Mouse (Mus musculus): ENCODE results near the gene Zfp334. TPM values are rescaled to one million over a fixed set of nuclear protein-coding genes. Genes with fewer than 3 reads are reported as not detected.

Zfp334 gene
- polyA plus RNA-seq, 1 experiment from 2014 or later = 10.9 TPM

DNA sequence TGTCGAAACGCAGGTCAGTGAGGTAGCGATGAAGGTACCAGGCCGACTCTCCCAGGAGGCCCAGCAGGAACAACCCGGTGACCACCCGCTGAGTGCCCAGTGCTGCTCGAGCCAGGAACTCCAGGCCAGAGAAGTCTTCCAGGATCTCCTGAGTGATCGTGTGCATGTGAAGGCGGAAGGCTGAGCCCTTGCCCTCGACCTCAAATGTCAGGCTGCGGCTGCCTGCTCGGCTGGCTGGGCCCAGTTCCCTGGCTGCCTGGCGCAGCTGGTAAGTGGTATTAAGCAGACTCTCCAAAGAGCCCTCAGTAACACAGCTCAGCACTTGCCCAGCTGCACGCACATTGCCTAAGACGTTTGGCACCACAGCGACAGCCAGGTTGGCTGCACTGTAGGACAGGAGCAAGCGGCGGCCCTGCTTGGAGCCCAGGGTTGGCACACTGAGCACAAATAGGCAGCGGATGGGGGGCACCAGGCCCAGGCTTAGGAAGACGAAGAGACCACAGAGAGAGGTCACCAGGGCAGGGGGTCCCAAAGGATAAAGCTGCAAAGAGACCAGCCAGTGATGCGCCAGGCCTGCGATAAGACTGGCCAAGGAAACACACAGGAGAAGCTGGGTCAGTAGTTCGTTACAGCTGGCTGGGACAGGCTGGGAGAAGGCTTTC, 9.6 kb upstream of the Zfp334 start:
- Histone ChIP-seq H3K36me3 (ENCODE audit: insufficient read depth) (no peaks in the 10 kb centered on the region), H3K9ac (no peak overlapping the region), H3K4me3 (ENCODE audit: low read depth, low read length) (no peak overlapping the region), H3K4me1 (ENCODE audit: insufficient read depth) (peaks cover 3% of the 10 kb centered on the region; the same call in 1 of the 2 replicates), H3K27ac (ENCODE audit: low read depth) (no peak overlapping the region), H3K9me3 (ENCODE audit: low read depth, low read length) (no peaks in the 10 kb centered on the region), H3K27me3 (ENCODE audit: insufficient read depth, low read length) (no peaks in the 10 kb centered on the region), H3K4me2 (no peak overlapping the region)
- TF ChIP-seq CTCF (IDR thresholded peaks at IDR 0.05; ENCODE audit: low read depth) = no peak
- ATAC-seq (ENCODE audit: insufficient read depth) (0 out of 2 replicates have a peak, but pooled peaks have one; percentile 21), DNase-seq (no peak)
- WGBS = 55% methylated on average over 23 of the region's 23 CpGs

DNA sequence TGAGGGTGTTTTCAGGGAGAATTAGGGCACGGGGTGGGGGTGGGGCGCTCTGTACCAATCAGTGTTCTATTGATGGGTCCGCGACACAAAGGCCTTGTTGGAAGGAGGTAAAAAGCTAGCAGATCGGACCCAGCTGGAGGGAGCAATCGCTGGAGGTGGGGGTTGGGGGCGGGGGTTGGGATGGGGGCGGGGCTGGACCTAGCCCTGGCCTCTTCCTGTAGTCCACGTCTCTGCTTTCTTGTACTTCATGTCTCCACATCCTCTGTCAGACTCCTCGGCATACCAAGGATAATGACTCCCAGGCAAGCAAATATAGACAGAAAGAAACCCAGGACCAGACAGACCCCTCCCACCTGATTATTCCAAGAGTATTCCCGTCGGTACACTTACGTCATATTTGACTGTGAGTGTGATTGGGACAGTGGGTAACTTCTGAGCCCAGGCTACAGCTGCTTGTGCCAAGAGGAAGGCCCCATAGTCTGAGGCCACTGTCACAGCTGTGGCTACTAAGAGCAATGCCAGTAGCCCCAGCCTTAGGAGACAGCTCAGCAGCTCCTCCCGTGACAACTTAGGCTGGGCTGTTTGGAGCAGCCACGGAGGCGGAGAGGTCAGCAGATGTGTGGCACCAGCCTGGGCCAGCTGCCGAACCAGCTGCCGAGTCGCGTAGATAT, 8.9 kb upstream of the Zfp334 start:
- DNase-seq = peak; percentile 34

DNA sequence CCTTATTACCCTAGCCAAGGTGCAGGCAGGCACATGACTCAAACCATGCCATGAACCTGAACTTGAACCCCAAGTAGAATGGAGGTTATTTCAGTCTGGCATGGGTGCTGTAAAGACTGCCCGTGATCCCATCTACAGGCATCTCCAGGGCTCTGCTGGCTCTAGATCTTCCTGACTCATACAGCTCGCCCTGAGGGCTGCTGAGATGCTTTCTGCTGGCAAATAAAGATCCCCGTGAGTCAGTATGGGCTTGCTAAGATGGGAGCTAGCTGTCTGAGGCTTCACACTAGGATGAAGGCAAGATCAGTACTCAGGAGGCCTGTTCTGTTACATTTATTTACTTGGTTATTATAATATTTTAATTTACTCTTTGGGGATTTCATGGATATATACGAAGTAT, 4.1 kb upstream of the Zfp334 start:
- H3K4me2 ChIP-seq = no peak overlapping the region
- no peaks in the 10 kb centered on the region for H3K36me3 ChIP-seq (ENCODE audit: insufficient read depth)
- DNase-seq (no peak), ATAC-seq (ENCODE audit: insufficient read depth) (no peak)
- no peak overlapping the region for H3K4me3 ChIP-seq (ENCODE audit: low read depth, low read length)
- H3K4me1 ChIP-seq (ENCODE audit: insufficient read depth) = peaks cover 1% of the 10 kb centered on the region; the same call in 1 of the 2 replicates
- TF ChIP-seq CTCF (IDR thresholded peaks at IDR 0.05; ENCODE audit: low read depth) = no peak
- no peak overlapping the region for H3K9ac ChIP-seq
- no peaks in the 10 kb centered on the region for H3K27me3 ChIP-seq (ENCODE audit: insufficient read depth, low read length)
- WGBS = 80% methylated on average over 4 of the region's 4 CpGs
- H3K9me3 ChIP-seq (ENCODE audit: low read depth, low read length) = no peaks in the 10 kb centered on the region
- H3K27ac ChIP-seq (ENCODE audit: low read depth) = no peak overlapping the region

More for the DNA sequence above, 8.9 kb upstream of the Zfp334 start:
- Histone ChIP-seq H3K27me3 (ENCODE audit: insufficient read depth, low read length) (no peaks in the 10 kb centered on the region), H3K4me3 (ENCODE audit: low read depth, low read length) (no peak overlapping the region), H3K27ac (ENCODE audit: low read depth) (no peak overlapping the region), H3K9me3 (ENCODE audit: low read depth, low read length) (no peaks in the 10 kb centered on the region), H3K36me3 (ENCODE audit: insufficient read depth) (no peaks in the 10 kb centered on the region), H3K9ac (no peak overlapping the region; the same call in 1 of the 2 replicates), H3K4me1 (ENCODE audit: insufficient read depth) (peaks cover 3% of the 10 kb centered on the region; the same call in 1 of the 2 replicates), H3K4me2 (0 out of 2 replicates have a peak overlapping the region, but pooled peaks have one; percentile 10)
- WGBS = 33% methylated on average over 20 of the region's 20 CpGs
- ATAC-seq (ENCODE audit: insufficient read depth) = peak; percentile 44; the same call in 1 of the 2 replicates
- no peak for TF ChIP-seq CTCF (IDR thresholded peaks at IDR 0.05; ENCODE audit: low read depth)

DNA sequence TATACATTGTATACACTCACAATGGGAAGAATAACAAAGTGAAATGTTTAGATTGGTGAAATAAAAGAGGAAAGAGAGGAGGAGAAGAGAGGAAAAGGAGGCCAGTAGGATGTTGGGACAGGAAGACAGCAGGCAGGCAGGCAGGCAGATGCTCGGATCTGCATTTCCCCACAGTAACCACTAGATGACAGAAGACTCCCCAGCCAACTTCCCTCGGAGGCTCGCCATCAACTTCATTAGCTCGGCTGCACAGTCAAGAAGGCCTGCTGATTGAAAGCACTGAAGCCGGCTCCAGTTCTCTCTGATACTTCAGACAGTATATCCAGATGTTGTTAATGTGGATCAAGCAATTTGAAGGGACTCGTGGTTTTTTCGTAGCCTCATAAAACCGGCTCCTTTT, 3.5 kb upstream of the Zfp334 start:
- Histone ChIP-seq H3K27ac (ENCODE audit: low read depth) (no peak overlapping the region), H3K4me3 (ENCODE audit: low read depth, low read length) (no peak overlapping the region), H3K9ac (no peak overlapping the region), H3K4me1 (ENCODE audit: insufficient read depth) (0 out of 2 replicates have a peak, but pooled peaks cover 3% of the 10 kb centered on the region), H3K4me2 (no peak overlapping the region), H3K9me3 (ENCODE audit: low read depth, low read length) (no peaks in the 10 kb centered on the region), H3K27me3 (ENCODE audit: insufficient read depth, low read length) (no peaks in the 10 kb centered on the region), H3K36me3 (ENCODE audit: insufficient read depth) (peaks cover 4% of the 10 kb centered on the region)
- TF ChIP-seq CTCF (IDR thresholded peaks at IDR 0.05; ENCODE audit: low read depth) = peak; percentile 90
- WGBS = 14% methylated on average over 8 of the region's 8 CpGs
- ATAC-seq (ENCODE audit: insufficient read depth) (no peak), DNase-seq (peak; percentile 85)

DNA sequence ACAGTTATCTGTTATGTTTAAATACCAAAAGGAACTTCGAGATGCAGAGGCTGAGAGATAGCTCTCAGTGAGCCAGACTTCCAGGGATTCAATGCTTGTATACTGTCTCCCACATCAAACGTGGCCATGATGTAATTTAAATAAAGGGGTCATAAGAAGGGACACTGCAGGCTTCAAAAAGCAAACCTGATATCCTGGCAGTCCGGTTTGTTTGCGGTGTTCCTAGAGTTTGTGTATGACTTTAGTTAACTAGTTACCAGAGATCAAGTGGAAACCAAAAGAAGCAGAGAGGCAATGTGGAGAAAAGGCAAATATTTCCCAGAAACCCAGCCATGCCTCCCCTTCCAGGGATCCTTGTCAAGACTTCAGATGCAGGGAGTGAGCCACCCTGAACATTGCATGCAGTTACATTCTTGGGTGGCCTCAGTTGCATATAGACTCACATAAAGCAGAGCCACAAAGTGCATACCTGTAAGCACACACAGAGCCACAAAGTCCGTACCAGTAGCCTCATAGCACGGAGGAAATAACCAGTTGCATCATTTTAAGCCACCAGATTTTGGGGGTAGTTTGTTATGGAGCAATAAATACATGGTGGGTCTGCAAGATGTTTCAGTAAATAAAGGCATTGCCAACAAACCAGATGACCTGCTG, 1.4 kb upstream of the Zfp334 start:
- 0 out of 2 replicates have a peak, but pooled peaks cover 4% of the 10 kb centered on the region for H3K4me1 ChIP-seq (ENCODE audit: insufficient read depth)
- WGBS = 54% methylated on average over 6 of the region's 6 CpGs
- TF ChIP-seq CTCF (IDR thresholded peaks at IDR 0.05; ENCODE audit: low read depth) = no peak
- no peak overlapping the region for H3K27ac ChIP-seq (ENCODE audit: low read depth)
- H3K4me2 ChIP-seq = no peak overlapping the region
- H3K4me3 ChIP-seq (ENCODE audit: low read depth, low read length) = no peak overlapping the region
- ATAC-seq (ENCODE audit: insufficient read depth) (no peak), DNase-seq (no peak)
- no peaks in the 10 kb centered on the region for H3K9me3 ChIP-seq (ENCODE audit: low read depth, low read length)
- peaks cover 25% of the 10 kb centered on the region for H3K36me3 ChIP-seq (ENCODE audit: insufficient read depth)
- H3K9ac ChIP-seq = no peak overlapping the region
- H3K27me3 ChIP-seq (ENCODE audit: insufficient read depth, low read length) = no peaks in the 10 kb centered on the region

DNA sequence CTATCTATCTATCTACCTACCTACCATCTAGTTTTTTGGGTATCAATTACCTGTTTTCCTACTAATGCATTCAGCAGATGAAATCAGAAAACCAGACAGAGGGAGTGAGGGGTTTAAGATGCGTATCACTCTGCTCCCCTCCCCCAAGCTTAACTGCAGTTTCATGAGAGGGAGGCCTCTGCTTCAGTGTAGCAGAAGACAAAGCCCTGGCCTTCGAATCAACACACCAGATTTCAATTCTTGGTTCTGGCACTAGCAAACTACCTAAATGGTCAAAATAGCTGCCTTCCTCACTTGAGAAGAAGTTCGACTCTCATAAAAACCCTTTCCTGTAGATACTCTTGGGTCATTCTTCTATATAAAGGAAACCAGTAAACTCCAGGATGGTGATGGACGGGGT, 689 bp downstream of the Zfp334 start:
- Histone ChIP-seq H3K4me2 (peak overlapping the region; percentile 72), H3K9me3 (ENCODE audit: low read depth, low read length) (no peaks in the 10 kb centered on the region), H3K36me3 (ENCODE audit: insufficient read depth) (peaks cover 46% of the 10 kb centered on the region), H3K9ac (peak overlapping the region; percentile 89), H3K27ac (ENCODE audit: low read depth) (peak overlapping the region; percentile 71), H3K27me3 (ENCODE audit: insufficient read depth, low read length) (no peaks in the 10 kb centered on the region), H3K4me1 (ENCODE audit: insufficient read depth) (0 out of 2 replicates have a peak, but pooled peaks cover 4% of the 10 kb centered on the region), H3K4me3 (ENCODE audit: low read depth, low read length) (peak overlapping the region; percentile 76)
- ATAC-seq (ENCODE audit: insufficient read depth) = no peak
- peak; percentile 38 for DNase-seq
- no peak for TF ChIP-seq CTCF (IDR thresholded peaks at IDR 0.05; ENCODE audit: low read depth)
- WGBS = 8% methylated on average over 4 of the region's 4 CpGs

DNA sequence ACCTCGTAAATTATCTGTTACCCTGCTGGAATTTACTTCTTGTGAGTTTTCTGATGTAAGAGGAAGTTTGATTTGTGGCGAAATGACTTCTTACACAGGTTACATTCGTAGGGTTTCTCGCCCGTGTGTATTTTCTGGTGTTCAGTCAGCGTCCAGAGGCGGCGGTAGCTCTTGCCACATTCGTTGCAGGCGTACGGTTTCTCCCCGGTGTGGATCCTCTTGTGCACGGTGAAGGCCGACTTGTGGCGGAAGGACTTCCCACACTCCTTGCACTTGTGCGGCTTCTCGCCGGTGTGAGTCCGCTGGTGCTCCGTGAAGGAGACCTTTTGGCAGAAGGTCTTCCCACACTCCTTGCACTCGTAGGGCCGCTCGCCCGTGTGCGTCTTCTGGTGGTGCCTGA, 8.0 kb downstream of the Zfp334 start:
- no peaks in the 10 kb centered on the region for H3K4me1 ChIP-seq (ENCODE audit: insufficient read depth)
- H3K9ac ChIP-seq = no peak overlapping the region
- H3K27me3 ChIP-seq (ENCODE audit: insufficient read depth, low read length) = no peaks in the 10 kb centered on the region
- H3K36me3 ChIP-seq (ENCODE audit: insufficient read depth) = peaks cover 93% of the 10 kb centered on the region
- peaks cover 11% of the 10 kb centered on the region; the same call in 1 of the 2 replicates for H3K9me3 ChIP-seq (ENCODE audit: low read depth, low read length)
- DNase-seq (no peak), ATAC-seq (ENCODE audit: insufficient read depth) (no peak)
- H3K27ac ChIP-seq (ENCODE audit: low read depth) = no peak overlapping the region
- H3K4me2 ChIP-seq = no peak overlapping the region
- H3K4me3 ChIP-seq (ENCODE audit: low read depth, low read length) = no peak overlapping the region
- 96% methylated on average over 25 of the region's 25 CpGs for WGBS
- no peak for TF ChIP-seq CTCF (IDR thresholded peaks at IDR 0.05; ENCODE audit: low read depth)
